28 mouse cellular contexts compared by ENCODE assay signal in genomic region chr16:31174880-31175638, GRCm38 (mm10). TPM values are rescaled to one million over a fixed set of nuclear protein-coding genes. Genes with fewer than 3 reads are reported as not detected.
DNase-seq lines count a peak whose midpoint lies in the region; ATAC-seq and TF ChIP-seq lines count a peak whose summit lies in the region.
"Had no signal": no experiment of that assay in that cellular context is flagged by ENCODE, and none has a peak within 500 bp of the region (broad histone marks: within the 10 kb centered on the region; RNA-seq: fewer than 3 reads in every experiment).

No protein-coding gene starts in this region.

- H3K9me3 ChIP-seq in forebrain, embryonic 15.5 days: no peaks in the 10 kb centered on the region
- H3K9me3 ChIP-seq in forebrain, embryonic 10.5 days: no peaks in the 10 kb centered on the region
- no peaks in the 10 kb centered on the region for H3K9me3 ChIP-seq in liver, embryonic 11.5 days (ENCODE audit: control insufficient read depth, low read length)
- H3K9me3 ChIP-seq in liver, postnatal 0 days (ENCODE audit: low read length): no peaks in the 10 kb centered on the region
- no peaks in the 10 kb centered on the region for H3K9me3 ChIP-seq in liver, embryonic 13.5 days (replicated peaks)
- H3K9me3 ChIP-seq: embryonic facial prominence, embryonic 15.5 days; forebrain, embryonic 12.5 days; heart, embryonic 12.5 days; heart, embryonic 15.5 days; hindbrain, embryonic 10.5 days; hindbrain, embryonic 13.5 days; intestine, embryonic 15.5 days had no signal

- WGBS in forebrain, embryonic 15.5 days: 79% methylated on average over 9 of the region's 9 CpGs
- WGBS in forebrain, embryonic 10.5 days: 89% methylated on average over 9 of the region's 9 CpGs
- WGBS in liver, embryonic 11.5 days: 73% methylated on average over 9 of the region's 9 CpGs
- WGBS in liver, postnatal 0 days (ENCODE audit: insufficient replicate concordance): 74% methylated on average over 9 of the region's 9 CpGs
- WGBS in liver, embryonic 13.5 days (ENCODE audit: insufficient replicate concordance): 62% methylated on average over 9 of the region's 9 CpGs

- no peak for DNase-seq in forebrain, embryonic 10.5 days (ENCODE audit: extremely low spot score, low spot score)
- no peak for DNase-seq in liver, embryonic 11.5 days (ENCODE audit: low spot score)
- DNase-seq in liver, postnatal 0 days: no peak
- DNase-seq in NIH3T3 (ENCODE audit: low read depth): peak; percentile 49
- DNase-seq in liver, embryonic 13.5 days: no peak
- DNase-seq in yolk sac, embryonic 10.5 days (ENCODE audit: low spot score): no peak
- DNase-seq: adrenal gland, adult 8-10 months; adrenal gland, postnatal 25 days; cerebellum, adult 11-12 months; cerebellum, adult 8-10 months; cerebellum, postnatal 10 days; cerebellum, postnatal 36 days; embryo, embryonic 11 days; gastrocnemius, postnatal 25 days; heart, adult 18-20 months; heart, postnatal 10 days; heart, postnatal 36 days had no signal

- no peak overlapping the region for H3K27ac ChIP-seq in forebrain, embryonic 15.5 days (replicated peaks)
- no peak overlapping the region for H3K27ac ChIP-seq in forebrain, embryonic 10.5 days
- H3K27ac ChIP-seq in liver, embryonic 11.5 days (ENCODE audit: low read depth, low read length): no peak overlapping the region
- no peak overlapping the region for H3K27ac ChIP-seq in liver, postnatal 0 days (ENCODE audit: low read depth)
- H3K27ac ChIP-seq in liver, embryonic 13.5 days: no peak overlapping the region
- H3K27ac ChIP-seq: forebrain, embryonic 12.5 days; heart, embryonic 15.5 days; hindbrain, embryonic 10.5 days; hindbrain, embryonic 13.5 days; intestine, embryonic 15.5 days had no signal

- ATAC-seq in forebrain, embryonic 15.5 days (replicated peaks): 0 out of 2 replicates have a peak, but pooled peaks have one; percentile 64
- ATAC-seq in liver, embryonic 11.5 days (replicated peaks; ENCODE audit: low FRiP score): 0 out of 2 replicates have a peak, but pooled peaks have one; percentile 39
- no peak for ATAC-seq in liver, postnatal 0 days
- ATAC-seq in liver, embryonic 13.5 days (ENCODE audit: low read depth): peak; percentile 57; the same call in 1 of the 2 replicates
- ATAC-seq: activated CD4-positive, CD25-positive, alpha-beta regulatory T cell, adult 4 months; CD4-positive, CD25-positive, alpha-beta regulatory T cell, adult 4 months; hindbrain, embryonic 16.5 days; intestine, embryonic 15.5 days had no signal

- no peak overlapping the region for H3K4me3 ChIP-seq in forebrain, embryonic 15.5 days
- H3K4me3 ChIP-seq in forebrain, embryonic 10.5 days: no peak overlapping the region
- no peak overlapping the region for H3K4me3 ChIP-seq in liver, embryonic 11.5 days (ENCODE audit: low read depth, low read length)
- H3K4me3 ChIP-seq in liver, postnatal 0 days (ENCODE audit: low read depth, low read length): no peak overlapping the region
- H3K4me3 ChIP-seq in liver, embryonic 13.5 days (replicated peaks): no peak overlapping the region
- H3K4me3 ChIP-seq: embryonic facial prominence, embryonic 15.5 days; forebrain, embryonic 12.5 days; heart, embryonic 12.5 days; heart, embryonic 15.5 days; hindbrain, embryonic 10.5 days; hindbrain, embryonic 13.5 days; intestine, embryonic 15.5 days had no signal

- no peaks in the 10 kb centered on the region for H3K36me3 ChIP-seq in forebrain, embryonic 15.5 days
- no peaks in the 10 kb centered on the region for H3K36me3 ChIP-seq in forebrain, embryonic 10.5 days (replicated peaks)
- H3K36me3 ChIP-seq in liver, embryonic 11.5 days (ENCODE audit: control insufficient read depth, insufficient read depth, low read length): no peaks in the 10 kb centered on the region
- no peaks in the 10 kb centered on the region for H3K36me3 ChIP-seq in liver, postnatal 0 days (replicated peaks; ENCODE audit: insufficient read depth, low read length)
- no peaks in the 10 kb centered on the region for H3K36me3 ChIP-seq in liver, embryonic 13.5 days
- H3K36me3 ChIP-seq: embryonic facial prominence, embryonic 15.5 days; forebrain, embryonic 12.5 days; heart, embryonic 12.5 days; heart, embryonic 15.5 days; hindbrain, embryonic 10.5 days; hindbrain, embryonic 13.5 days; intestine, embryonic 15.5 days had no signal

- no peak overlapping the region for H3K4me2 ChIP-seq in forebrain, embryonic 15.5 days (replicated peaks)
- H3K4me2 ChIP-seq in liver, embryonic 11.5 days: no peak overlapping the region
- H3K4me2 ChIP-seq in liver, postnatal 0 days (ENCODE audit: low read depth, low read length): no peak overlapping the region
- no peak overlapping the region for H3K4me2 ChIP-seq in liver, embryonic 13.5 days
- H3K4me2 ChIP-seq: embryonic facial prominence, embryonic 15.5 days; forebrain, embryonic 12.5 days; heart, embryonic 12.5 days; heart, embryonic 15.5 days; hindbrain, embryonic 13.5 days; intestine, embryonic 15.5 days had no signal

- no peaks in the 10 kb centered on the region for H3K4me1 ChIP-seq in forebrain, embryonic 15.5 days
- 0 out of 2 replicates have a peak, but pooled peaks cover 3% of the 10 kb centered on the region for H3K4me1 ChIP-seq in forebrain, embryonic 10.5 days
- H3K4me1 ChIP-seq in liver, embryonic 11.5 days (replicated peaks; ENCODE audit: control insufficient read depth, insufficient read depth, low read length): peaks cover 11% of the 10 kb centered on the region; the same call in 1 of the 2 replicates
- H3K4me1 ChIP-seq in liver, postnatal 0 days (ENCODE audit: insufficient read depth): peaks cover 16% of the 10 kb centered on the region; the same call in 1 of the 2 replicates
- H3K4me1 ChIP-seq in liver, embryonic 13.5 days (replicated peaks): peaks cover 42% of the 10 kb centered on the region
- H3K4me1 ChIP-seq: forebrain, embryonic 12.5 days; heart, embryonic 15.5 days had no signal

- H3K9ac ChIP-seq in forebrain, embryonic 15.5 days (replicated peaks): no peak overlapping the region
- H3K9ac ChIP-seq in liver, embryonic 11.5 days (ENCODE audit: low read depth, low read length): no peak overlapping the region
- H3K9ac ChIP-seq in liver, postnatal 0 days (replicated peaks): no peak overlapping the region
- H3K9ac ChIP-seq in liver, embryonic 13.5 days: no peak overlapping the region
- H3K9ac ChIP-seq: embryonic facial prominence, embryonic 15.5 days; forebrain, embryonic 12.5 days; heart, embryonic 12.5 days; heart, embryonic 15.5 days; hindbrain, embryonic 13.5 days; intestine, embryonic 15.5 days had no signal

- no peaks in the 10 kb centered on the region for H3K27me3 ChIP-seq in forebrain, embryonic 15.5 days
- no peaks in the 10 kb centered on the region for H3K27me3 ChIP-seq in forebrain, embryonic 10.5 days (ENCODE audit: poor library complexity, severe bottlenecking)
- no peaks in the 10 kb centered on the region for H3K27me3 ChIP-seq in liver, embryonic 11.5 days (replicated peaks; ENCODE audit: control insufficient read depth, insufficient read depth, low read length)
- no peaks in the 10 kb centered on the region for H3K27me3 ChIP-seq in liver, postnatal 0 days (ENCODE audit: insufficient read depth, low read length)
- H3K27me3 ChIP-seq in liver, embryonic 13.5 days: no peaks in the 10 kb centered on the region
- H3K27me3 ChIP-seq: embryonic facial prominence, embryonic 15.5 days; forebrain, embryonic 12.5 days; heart, embryonic 12.5 days; heart, embryonic 15.5 days; hindbrain, embryonic 13.5 days; intestine, embryonic 15.5 days had no signal

- TF ChIP-seq EP300 in liver, postnatal 0 days (IDR thresholded peaks at IDR 0.05; ENCODE audit: low read depth): no peak

- TF ChIP-seq CTCF in liver, postnatal 0 days (IDR thresholded peaks at IDR 0.05; ENCODE audit: low read depth): no peak

RNA-seq across cellular contexts. Expression of gene Acap2, which starts 26.0 kb away (rescaled TPM):
- 14.0 and 14.3 TPM in 2 replicates for polyA plus RNA-seq in forebrain, embryonic 15.5 days (2015; fragmentation: Nextera tagmentation; extraction: Ambion mirVana)
- 18.4 and 19.7 TPM in 2 replicates for polyA plus RNA-seq in forebrain, embryonic 10.5 days (2016; fragmentation: Nextera tagmentation; extraction: Ambion mirVana)
- 17.2 and 19.9 TPM in 2 replicates for polyA plus RNA-seq in liver, embryonic 11.5 days (2014; fragmentation: Nextera tagmentation; extraction: Ambion mirVana)
- 4.5 and 5.6 TPM in 2 replicates for polyA plus RNA-seq in liver, postnatal 0 days (2015; fragmentation: Nextera tagmentation; extraction: Ambion mirVana)
- 5.8 and 6.7 TPM in 2 replicates for polyA plus RNA-seq in liver, embryonic 13.5 days (2015; fragmentation: Nextera tagmentation; extraction: Ambion mirVana)
